Mouse (Mus musculus) heart, adult 9 months (tissue): ENCODE data around the gene Spcs3.
"Not testable (repeated sequence)": the region's sequence is repeated elsewhere in the genome, so short reads cannot be mapped to it uniquely, and the experiment has no call there.

Experiments
- DNase-seq, 2 experiments: peaks; one replicate each; pipeline ENCODE4 v3.0.0; 2022; ENCODE audit warnings: low spot score in 2 of 2

Spcs3 gene

DNA sequence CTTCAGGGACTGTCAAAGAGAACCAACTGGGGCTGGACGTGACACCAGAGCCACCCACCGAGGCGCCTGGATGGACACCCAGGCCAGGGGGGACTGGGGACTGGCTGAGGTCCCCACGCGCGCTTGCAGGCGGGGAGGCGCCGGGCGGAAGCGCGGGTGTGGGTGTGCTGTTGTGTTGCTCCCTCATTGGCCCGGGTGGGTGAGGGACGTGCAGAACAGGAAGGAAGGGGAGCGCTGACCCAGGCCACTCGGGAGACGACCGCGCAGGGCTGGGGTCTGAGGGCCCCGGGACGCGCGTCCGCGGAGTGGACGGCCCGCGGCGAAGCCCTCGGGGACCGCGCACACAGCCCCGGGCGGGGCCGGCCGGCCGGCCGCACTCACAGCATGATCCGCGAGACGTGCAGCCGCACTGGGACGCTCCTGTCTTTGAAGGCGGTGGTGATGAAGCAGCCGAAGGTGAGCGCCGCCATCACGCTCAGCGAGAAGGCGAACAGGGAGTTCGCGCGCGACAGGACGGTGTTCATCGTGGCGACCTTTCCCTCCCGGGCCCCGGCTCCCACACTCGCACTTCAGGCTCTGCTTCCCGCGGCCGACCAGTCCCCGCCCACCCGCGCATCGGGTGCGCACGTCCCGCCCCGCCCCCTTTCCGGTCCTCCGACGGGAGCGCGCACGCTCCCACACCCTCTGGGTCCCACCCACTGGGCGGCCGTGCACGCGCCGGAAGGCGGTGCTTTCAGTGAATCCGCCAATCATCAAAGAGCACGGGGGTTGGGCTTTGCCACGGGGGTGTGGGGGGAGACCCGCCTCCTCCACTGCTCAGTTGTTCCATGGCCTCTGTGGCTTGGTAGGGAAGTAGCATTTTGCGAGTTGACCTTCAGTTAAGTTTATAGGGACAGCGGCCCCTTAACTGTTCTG, at the start of gene Spcs3, which contains the start of gene Asb5:
Spcs3 (minus strand) TSS at position 617 of the 915 bp plus-strand sequence.
Asb5 (plus strand) TSS at position 199 of the 915 bp plus-strand sequence.
- peak; percentile 96 to 97 for DNase-seq

DNA sequence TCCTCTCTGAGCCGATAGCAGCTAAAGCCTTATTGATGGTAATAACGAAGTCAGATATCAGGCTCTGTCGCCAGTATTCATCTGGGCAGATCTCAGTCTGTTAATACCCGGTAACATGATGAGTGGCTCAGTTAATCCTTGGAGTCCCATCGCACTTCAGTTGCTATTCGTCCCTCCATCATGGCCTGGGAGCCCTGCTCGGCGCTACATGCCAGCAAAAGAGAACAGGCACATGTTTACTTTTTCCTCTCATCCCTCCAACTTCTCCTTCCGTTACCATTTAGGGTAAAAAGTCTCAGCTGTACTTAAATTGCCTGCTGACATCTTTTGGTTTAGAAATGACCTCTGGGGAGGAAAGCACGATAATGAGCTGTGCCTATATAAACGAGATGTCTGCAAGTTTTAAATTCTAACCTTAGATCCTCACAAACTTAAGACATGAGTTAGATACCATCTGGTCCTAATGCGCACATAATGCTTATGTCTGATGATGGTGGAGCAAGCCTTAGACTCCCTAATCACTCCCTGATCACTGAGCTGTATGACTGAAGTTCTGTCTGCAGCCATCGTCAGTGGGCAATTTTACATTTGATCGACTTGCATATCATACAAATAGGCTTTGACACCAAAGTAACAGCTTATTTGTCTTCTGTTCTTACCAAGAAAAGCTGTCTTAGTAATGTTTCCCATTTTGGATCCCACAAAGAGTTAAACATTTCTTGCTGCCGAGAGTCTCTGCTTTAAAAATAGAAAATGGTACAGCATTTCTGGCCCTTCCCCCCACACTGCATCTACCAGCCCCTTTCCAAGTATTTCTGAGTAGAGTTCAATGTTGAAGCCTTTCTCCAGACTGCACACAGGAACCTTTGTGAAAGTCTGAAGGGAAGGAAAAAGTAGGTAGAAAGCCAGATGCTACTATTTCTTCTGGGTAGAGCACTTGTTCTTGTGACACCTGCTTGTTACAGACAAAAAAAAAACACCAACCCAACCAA, 41.1 kb upstream of the Spcs3 start:
- peak; percentile 23 to 38 for DNase-seq

DNA sequence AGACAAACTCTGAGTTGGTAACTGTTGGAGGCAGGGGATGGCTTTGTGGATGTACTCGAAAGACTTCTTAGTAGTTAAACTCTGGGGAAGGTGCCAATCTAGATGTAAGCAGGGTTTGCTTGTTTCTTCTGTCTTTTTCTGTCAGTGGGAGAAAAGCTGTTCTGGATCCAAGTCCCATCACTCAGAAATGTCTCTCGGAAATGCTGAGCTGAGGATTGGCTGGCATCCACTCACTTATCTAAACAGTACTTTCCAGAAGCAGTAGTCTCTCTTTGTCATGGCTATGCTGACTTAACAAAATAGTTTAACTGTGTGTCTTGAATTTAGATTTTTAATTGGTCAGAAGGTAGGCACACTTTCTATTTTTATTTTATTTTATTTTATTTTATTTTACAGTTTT, 37.4 kb upstream of the Spcs3 start:
- no peak for DNase-seq

DNA sequence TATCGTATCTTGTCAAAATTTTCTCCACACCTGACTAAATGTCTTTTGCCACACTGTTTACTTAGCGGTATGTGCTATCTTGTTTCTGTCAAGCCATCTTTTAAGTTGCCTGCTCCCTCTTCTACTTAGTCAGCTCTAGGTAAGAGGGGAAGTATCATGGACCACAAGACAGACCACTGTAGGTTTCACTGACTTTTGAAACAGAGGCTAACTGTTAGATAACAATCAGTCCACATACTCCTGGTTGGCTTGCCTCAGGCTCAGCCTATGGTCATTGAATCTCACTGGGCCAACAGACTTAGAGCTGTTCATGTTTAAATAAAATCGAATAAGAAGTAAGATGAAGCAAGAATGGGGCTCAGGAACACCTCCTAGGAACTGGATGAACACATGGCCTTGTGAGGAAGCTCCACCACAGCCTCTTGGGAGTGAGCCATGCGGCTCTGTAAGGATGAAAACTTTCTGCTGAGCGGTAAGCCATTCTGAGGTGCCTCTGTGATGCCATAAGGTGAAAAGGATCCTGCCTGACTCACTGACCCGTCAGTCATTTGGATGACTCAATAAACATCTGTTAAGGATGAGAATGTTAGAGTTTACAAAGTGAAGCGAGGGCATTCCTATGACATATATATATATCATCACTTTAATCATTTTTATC, 35.9 kb upstream of the Spcs3 start:
- no peak for DNase-seq

DNA sequence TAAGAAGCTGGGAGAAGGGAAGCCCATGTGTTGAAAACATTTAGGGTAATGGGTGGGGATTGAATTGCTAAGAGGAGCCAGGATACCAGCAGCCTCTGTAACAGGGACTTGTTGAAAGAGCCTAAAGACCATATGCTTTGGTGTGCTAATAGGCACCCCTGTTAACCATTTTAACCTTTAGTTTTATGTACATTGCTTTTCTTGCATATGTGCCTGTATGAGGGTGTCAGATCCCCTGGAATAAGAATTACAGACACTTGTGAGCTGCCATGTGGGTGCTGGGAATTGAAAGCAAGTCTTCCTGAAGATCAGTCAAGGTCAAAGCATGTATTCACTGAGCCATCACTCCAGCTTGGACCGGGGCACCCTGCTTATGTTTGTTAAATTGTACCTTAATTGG, 35.4 kb upstream of the Spcs3 start:
- no peak for DNase-seq

DNA sequence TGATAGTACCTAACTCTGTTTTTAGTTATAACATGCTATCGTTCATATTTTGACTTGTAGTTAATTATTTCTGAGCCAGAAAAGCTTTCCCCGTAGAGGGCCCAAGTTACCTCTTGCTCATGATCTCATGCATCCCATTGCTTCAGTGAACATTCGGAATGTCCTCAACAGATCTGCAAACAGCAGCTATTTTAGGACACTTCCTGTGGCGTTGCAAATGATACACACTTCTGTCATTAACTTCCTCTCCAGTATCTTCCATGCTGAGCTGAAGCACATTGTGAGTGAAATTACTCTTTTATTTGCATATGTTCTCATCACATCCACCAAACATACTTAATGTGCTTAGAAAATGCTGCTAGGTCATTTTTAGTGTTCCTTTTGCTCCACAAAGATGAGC, 32.3 kb upstream of the Spcs3 start:
- no peak for DNase-seq

DNA sequence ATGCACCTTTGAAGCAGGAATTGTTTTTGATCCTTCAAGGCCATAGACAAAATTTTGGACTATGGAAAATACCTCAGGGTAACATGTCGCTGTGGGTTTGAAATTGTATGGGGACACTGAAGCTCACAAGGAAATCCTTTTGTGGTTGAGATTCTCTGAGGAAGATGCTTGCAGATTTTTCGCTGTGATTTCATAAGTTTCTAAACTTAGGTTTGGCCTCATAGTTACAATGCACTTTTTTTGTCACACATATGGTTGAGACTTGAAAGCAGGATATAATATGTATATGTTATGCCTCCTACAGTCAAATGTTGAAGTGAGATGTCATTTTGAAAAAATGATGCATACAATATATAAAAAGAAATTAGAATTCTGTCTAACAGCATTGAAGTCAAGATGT, 25.1 kb upstream of the Spcs3 start:
- no peak for DNase-seq

DNA sequence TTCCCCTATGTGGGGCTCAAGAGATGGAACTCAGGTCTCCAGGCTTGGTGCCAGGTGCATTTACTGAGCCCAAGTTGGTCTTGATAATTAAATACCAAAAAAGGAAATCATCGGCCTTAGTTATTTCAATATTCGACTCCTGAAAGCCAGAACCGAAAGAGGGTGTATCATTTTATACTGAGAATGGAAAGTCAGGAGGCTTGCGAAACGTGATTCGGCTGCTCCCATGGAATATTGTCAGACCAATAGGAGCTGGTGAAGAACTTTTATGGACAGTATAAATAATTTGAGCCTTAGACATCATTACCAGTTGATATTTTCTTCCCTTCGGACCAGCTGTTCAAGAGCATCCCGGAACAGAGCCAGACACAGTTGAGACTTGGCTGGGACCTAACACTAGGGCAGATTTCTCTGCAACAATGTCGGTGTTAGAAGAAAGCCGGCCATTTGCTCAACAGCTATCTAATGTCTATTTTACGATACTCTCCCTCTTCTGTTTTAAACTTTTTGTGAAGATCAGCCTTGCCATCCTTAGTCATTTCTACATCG, 20.3 kb upstream of the Spcs3 start:
- no peak for DNase-seq

DNA sequence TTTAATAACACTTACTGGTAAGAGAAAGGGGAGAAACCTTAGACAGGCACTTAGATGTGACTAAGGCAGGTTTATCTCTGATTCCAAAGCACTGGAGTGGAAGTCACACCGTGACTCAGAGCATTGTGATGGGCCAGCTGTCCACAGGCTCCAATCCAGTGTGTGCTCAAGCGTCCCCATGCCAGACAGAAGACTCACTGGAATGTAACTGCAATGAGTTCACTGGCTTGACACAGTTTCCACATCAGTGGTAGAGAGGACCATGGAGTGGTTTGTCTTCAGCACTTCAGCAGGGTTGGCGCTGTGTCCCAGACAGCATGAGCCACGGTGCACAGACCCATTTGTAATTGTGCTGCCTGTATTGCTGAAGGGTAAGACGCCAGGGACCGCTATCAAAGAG, 18.6 kb upstream of the Spcs3 start:
- DNase-seq: no peak

DNA sequence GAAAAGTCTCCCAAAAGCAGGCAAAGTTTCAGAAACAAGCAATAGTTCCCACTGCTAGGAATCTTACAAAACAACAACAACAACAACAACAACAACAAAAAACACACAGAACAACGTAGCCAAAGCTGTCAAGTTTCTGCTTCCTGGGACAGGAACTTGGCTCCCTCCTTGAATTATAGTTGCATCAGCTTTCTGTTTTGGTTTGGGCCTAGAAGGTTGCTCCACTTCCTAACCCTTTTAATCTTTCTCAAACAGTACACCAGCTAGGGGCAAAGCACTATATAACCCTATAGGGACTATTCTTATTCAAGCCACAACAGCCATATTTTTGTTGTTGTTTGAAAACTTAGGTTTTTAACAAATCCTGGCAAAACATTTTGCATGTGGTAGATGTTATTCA, 11.5 kb upstream of the Spcs3 start:
- DNase-seq: no peak

DNA sequence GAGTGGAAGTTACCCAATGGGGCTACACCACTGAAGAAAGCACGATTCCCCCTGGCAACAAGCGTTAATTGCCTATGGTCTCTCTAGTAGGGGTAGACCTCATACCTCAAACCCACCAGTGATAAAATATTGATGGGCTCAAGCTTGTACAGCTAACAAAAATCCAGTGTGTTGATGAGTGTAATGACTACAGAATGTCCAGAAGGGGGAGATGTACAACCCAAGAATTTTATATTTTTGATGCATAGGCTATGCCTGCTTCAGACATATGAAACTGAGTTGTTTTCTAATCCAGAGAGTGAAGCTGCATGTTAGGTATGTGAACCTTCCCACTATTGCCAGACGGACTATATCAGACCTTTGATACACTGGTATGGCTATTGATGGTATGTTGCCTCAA, 7.5 kb upstream of the Spcs3 start:
- DNase-seq: no peak

DNA sequence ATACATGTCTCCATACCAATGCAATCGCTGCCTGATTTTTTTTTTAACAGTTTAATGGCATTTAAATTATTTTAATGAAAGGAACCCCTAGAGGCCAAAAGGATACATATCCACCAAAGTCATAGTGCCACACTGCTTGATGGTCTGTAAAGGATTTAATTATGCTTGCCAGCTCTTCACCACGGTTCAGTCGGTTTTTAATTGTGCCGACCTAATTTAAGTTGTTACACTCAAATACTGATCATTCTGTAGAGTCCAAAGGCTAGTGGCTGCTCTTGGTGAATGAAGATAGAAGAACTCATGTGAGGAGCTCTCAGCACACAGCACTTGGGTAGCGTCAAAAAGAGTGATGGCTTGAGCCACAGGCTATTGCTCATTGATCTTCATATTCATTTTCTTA, 5.4 kb upstream of the Spcs3 start:
- DNase-seq: no peak

DNA sequence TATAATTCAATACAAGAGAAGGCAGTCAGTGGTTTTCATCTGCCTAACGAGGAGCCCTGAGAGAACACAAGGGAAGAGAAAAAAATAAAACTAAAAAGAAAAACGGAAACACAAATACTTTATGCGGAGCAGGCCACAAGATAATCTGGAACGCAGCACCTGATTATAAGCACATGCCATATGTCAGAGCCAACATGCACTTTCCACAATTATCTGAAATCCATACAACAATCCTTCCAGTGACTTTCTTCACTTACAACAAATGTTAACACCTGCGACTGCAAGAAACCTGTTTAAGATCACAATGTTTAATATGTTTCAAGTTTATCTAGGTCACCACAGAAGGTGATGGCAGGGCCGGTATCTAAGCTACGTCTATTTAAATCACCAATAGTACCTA, 1.2 kb downstream of the Spcs3 start:
- DNase-seq: no peak

DNA sequence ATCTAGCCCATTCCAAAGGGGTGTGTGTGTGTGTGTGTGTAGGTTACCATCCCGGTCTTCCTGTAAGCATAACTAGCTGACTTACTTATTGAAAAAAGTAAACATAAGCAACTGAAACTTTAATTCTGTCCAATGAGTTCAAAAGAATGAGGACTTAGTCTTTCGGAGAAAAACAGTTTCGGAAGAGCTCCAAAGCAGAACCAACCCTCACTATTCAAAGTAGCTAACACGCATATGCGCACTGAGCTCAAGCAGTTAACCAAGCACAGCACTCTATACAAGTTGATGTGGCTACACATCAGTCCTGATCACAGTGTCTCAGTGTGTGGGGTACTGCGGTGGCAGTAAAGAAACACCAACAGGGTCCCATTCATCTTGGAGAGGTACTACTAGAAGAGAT, 3.1 kb downstream of the Spcs3 start:
- no peak for DNase-seq

DNA sequence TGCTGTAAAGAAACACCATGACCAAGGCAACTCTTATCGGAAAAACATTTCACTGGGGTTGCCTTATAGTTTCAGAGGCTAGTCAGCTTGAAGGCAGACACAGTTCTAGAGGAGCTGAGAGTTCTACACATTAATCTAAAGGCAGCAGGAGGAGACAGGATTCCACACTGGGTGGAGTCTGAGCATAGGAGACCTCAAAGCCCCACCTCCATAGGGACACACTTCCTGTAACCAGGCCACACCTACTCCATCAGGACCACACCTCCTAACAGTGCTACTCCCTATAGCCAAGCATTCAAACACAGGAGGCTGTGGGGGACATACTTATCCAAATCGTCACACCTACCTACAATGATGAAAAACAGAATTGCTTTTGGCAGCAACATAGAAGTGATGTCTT, 4.2 kb downstream of the Spcs3 start:
- no peak for DNase-seq

DNA sequence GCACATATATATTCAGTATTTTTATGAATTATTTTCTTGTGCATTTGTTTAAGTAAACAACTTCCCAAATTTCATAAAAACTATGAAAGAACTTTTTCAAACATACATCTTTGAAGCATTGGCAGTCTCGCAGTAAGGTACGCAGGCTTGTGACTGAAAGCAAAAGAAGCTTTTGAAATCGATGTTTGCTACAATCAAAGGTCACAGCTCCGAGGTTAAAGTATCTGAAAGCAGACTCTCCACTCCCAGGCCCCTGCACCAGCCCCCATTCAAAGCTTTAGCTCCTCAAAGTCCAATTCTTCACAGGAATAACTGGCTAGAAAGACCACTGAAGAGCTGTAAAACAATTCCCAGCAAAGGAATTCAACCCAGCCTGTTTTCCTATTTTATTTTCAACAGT, 9.3 kb downstream of the Spcs3 start:
- DNase-seq: no peak

DNA sequence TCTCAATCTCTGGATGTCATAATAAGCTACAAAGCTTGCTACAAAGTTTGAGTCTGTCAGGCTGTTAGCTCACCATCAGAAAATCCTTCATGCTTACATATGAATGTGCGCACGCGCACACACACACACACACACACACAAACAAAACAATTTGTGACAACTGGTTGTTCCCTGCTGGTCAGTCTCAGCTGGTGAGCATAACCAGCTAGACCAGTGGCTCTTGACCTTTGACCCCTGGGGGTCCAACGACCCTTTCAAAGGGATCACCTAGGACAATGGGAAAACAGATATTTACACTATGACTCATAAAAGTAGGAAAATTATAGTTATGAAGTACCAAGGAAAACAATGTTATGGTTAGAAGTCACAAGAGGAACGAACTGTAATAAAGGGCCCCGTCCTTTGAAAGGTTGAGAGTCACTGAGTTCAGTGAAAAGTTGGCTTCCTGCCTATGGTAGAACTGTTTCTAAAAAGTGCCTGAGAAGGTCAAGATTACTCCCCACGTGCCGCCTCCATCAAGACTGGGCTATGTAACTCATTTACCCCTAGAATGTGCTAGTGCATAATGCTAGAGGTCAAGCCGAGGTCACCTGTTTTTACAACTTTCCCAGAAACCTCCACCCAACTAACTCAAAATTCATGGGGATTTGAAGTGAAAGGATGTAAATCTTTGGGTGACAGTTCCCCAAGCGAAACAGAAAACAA, 10.9 kb downstream of the Spcs3 start:
- DNase-seq: no peak

DNA sequence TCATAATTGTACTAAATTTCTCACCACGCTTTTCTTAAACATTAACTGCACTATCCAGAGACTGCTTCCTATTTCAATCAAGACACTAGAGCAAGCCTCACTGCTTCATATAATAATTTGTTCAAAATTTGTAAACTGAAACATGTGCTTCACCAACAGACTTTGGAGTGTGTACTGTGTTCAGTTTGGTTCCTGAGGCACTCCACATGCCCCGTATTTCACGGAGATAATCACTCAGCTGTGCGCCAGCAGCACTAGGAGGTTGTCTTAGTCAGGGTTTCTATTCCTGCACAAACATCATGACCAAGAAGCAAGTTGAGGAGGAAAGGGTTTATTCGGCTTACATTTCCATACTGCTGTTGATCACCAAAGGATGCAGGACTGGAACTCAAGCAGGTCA, 17.6 kb downstream of the Spcs3 start:
- not testable (repeated sequence) for DNase-seq

DNA sequence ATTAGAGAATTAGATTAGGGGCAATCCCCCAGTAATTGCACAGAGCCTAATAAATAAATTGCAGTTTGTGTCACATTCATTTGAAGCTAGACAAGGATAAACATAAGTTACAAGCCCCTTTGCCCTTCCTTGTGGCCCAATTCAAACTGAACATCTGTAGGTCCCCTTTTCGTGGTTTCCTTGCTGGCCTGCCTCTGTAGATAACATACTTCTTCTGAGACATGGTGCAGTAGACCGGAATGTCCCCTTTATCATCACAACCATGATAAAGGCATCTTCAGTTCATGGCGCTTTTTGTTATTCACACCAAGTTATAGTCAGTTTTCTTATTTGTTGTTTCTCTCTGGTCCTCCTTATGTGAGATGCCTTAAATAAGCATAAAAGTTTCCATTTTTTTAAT, 18.0 kb downstream of the Spcs3 start:
- DNase-seq: no peak

DNA sequence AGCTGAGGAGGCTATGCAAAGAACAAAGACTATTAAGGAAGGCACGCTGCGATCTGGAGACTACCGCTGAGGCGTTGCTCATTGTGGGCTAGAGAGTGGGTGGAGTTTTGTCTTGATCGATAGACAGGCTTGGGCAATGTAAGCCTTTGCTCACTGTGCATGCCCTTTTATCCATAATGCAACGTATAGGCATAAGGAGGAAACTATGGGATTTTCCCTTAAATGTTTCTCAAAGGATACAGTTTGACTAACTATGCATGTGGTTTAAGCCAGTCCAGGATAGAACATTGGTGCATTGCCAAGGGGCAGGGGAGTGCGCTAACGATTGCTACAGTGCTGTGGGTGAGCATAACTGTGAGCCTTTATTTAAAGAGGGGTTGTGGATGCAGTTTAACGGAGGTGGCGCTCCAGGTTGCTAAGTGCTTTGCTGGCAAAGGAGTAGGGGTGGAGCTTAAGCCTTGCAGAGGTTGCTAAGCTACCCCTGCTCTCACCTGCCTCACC, 20.5 kb downstream of the Spcs3 start:
- no peak for DNase-seq

DNA sequence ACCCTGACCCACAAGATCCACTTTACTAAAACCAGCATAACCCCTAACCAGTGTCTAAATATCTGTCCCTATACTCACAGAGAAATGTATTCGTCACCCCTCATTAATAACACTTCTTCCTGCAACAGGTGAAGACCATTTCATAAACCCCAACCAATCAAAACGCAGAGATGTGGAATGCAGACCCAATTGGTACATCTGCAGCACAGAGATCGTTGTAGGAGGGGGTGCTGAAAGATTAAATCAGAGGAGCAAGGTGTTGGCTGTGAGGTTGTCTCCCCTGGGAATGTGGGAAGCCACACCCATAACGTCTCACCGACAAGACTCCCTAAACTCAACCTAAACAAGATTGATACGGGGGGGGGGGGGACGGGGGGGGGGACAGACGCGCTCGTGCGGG, 21.0 kb downstream of the Spcs3 start:
- DNase-seq: no peak
